Mouse (Mus musculus): ENCODE measurements around the gene Herc6. TPM values are rescaled to one million over a fixed set of nuclear protein-coding genes. Genes with fewer than 3 reads are reported as not detected.

Herc6 gene
- polyA plus RNA-seq, 1 experiment from 2014 or later = 3.9 TPM

GRCm38 (mm10) chr6:57647256-57647655 is 66.5 kb downstream of the Herc6 start:
- no peak for ATAC-seq
- no peak overlapping the region for H3K4me3 ChIP-seq (ENCODE audit: low read depth, low read length)
- H3K9ac ChIP-seq (ENCODE audit: low read depth, low read length) = no peak overlapping the region
- H3K27me3 ChIP-seq (replicated peaks; ENCODE audit: control insufficient read depth, insufficient read depth, low read length) = no peaks in the 10 kb centered on the region
- no peaks in the 10 kb centered on the region for H3K4me1 ChIP-seq (replicated peaks; ENCODE audit: control insufficient read depth, insufficient read depth, low read length)
- no peak for TF ChIP-seq CTCF (IDR thresholded peaks at IDR 0.05; ENCODE audit: low read depth)
- no peak overlapping the region for H3K4me2 ChIP-seq (replicated peaks; ENCODE audit: low read depth)
- 49% methylated on average over 1 of the region's 1 CpGs for WGBS
- H3K9me3 ChIP-seq (ENCODE audit: control insufficient read depth) = no peaks in the 10 kb centered on the region
- no peaks in the 10 kb centered on the region for H3K36me3 ChIP-seq (ENCODE audit: control insufficient read depth, insufficient read depth)
- no peak overlapping the region for H3K27ac ChIP-seq (ENCODE audit: low read depth, low read length)

DNA sequence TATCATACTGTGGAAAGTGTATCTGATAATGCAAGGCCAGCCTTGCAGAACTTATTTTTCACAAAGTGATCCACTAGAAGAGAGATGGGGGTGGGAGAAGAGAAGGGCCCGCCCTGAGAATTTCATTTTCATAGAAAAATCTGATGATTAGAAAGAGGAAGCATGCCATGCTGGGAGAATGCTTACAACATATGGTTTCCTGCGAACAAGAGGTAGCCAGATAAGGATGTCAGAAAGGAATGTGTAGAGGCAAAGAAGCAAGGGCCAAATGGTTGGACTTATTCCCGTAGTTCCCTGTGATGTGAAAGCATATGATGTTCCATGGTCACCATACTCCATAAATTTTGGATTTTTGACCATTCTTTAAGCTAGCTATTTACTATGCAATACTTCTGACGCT is 80.5 kb downstream of the Herc6 start:
- H3K27ac ChIP-seq (ENCODE audit: low read depth, low read length) = no peak overlapping the region
- no peaks in the 10 kb centered on the region for H3K27me3 ChIP-seq (replicated peaks; ENCODE audit: control insufficient read depth, insufficient read depth, low read length)
- no peak for ATAC-seq
- H3K36me3 ChIP-seq (ENCODE audit: control insufficient read depth, insufficient read depth) = no peaks in the 10 kb centered on the region
- no peak overlapping the region for H3K4me2 ChIP-seq (replicated peaks; ENCODE audit: low read depth)
- no peaks in the 10 kb centered on the region for H3K4me1 ChIP-seq (replicated peaks; ENCODE audit: control insufficient read depth, insufficient read depth, low read length)
- H3K9me3 ChIP-seq (ENCODE audit: control insufficient read depth) = no peaks in the 10 kb centered on the region
- no peak overlapping the region for H3K9ac ChIP-seq (ENCODE audit: low read depth, low read length)
- WGBS = 81% methylated on average over 4 of the region's 4 CpGs
- TF ChIP-seq CTCF (IDR thresholded peaks at IDR 0.05; ENCODE audit: low read depth) = no peak
- H3K4me3 ChIP-seq (ENCODE audit: low read depth, low read length) = no peak overlapping the region

DNA sequence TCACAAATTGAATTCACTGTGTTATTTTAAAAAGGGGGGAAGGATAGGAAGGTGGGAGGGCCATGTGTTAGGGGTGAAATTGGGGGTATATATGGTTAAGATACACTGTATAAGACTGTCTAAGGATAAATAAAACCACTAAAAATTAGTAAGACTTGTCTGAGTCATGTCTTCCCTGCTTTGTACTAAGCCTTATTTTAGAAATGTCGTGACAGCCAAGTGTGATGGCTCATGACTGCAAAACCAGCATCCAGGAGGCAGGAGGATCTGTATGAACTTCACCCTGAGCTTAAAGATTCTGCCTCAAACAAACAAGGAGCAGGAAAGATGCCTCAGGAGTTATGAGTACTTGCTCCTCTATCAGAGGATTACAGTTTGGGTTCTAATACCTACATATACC is 103.4 kb downstream of the Herc6 start:
- TF ChIP-seq CTCF (IDR thresholded peaks at IDR 0.05; ENCODE audit: low read depth) = no peak
- WGBS = 89% methylated on average over 1 of the region's 1 CpGs
- no peak overlapping the region for H3K4me3 ChIP-seq (ENCODE audit: low read depth, low read length)
- no peak overlapping the region for H3K9ac ChIP-seq (ENCODE audit: low read depth, low read length)
- no peaks in the 10 kb centered on the region for H3K4me1 ChIP-seq (replicated peaks; ENCODE audit: control insufficient read depth, insufficient read depth, low read length)
- H3K36me3 ChIP-seq (ENCODE audit: control insufficient read depth, insufficient read depth) = peaks cover 11% of the 10 kb centered on the region; the same call in 1 of the 2 replicates
- no peaks in the 10 kb centered on the region for H3K9me3 ChIP-seq (ENCODE audit: control insufficient read depth)
- H3K27me3 ChIP-seq (replicated peaks; ENCODE audit: control insufficient read depth, insufficient read depth, low read length) = no peaks in the 10 kb centered on the region
- no peak overlapping the region for H3K4me2 ChIP-seq (replicated peaks; ENCODE audit: low read depth)
- H3K27ac ChIP-seq (ENCODE audit: low read depth, low read length) = no peak overlapping the region
- no peak for ATAC-seq

DNA sequence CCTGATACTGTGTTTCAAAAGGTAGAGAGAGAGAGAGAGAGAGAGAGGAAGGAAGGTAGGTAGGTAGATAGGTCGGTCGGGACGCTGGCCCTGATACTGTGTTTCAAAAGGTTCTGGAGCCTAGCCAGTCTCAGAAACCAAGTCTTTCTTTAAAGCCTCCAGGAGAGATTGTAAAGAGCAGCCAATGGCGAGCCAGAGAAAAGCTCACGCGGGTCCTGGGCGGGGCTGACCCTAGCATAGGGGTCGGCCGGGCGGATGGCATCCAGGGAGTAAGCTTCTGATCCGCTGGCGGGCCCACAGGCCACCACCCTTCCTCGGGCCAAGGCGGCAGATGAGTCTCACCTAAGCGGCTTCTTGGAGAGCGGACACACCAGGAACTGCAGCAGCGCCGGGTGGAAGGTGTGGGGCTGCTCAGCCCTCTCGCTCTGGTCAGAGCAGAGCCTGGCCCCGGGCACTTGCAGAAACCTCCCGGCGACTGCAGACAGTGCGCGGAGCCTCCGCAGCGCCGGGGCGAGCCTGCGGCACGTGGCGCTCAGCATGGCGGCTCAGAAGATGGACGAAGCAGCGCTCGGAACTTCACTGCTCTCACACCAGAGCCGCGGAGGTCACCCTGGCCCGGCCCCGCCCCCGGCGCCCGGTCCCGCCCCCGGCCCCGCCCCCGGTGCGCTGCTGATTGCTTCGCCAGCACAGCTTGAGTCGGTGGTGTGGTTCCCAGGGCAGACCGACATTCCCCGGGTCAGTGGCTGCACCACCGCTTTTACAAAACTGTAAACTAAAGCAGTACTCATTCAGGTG is 110.9 kb downstream of the Herc6 start, which contains the start of gene Pyurf:
Pyurf (minus strand) TSS at position 612 of the 795 bp plus-strand sequence.
- ATAC-seq = peak; percentile 99
- Histone ChIP-seq H3K9ac (ENCODE audit: low read depth, low read length) (peak within 1 kb of the TSS; percentile 55), H3K9me3 (ENCODE audit: control insufficient read depth) (no peaks in the 10 kb centered on the region), H3K4me3 (ENCODE audit: low read depth, low read length) (peak within 1 kb of the TSS; percentile 86), H3K4me1 (replicated peaks; ENCODE audit: control insufficient read depth, insufficient read depth, low read length) (no peaks in the 10 kb centered on the region; the same call in 1 of the 2 replicates), H3K36me3 (ENCODE audit: control insufficient read depth, insufficient read depth) (peaks cover 11% of the 10 kb centered on the region; the same call in 1 of the 2 replicates), H3K4me2 (replicated peaks; ENCODE audit: low read depth) (peak within 1 kb of the TSS; percentile 85), H3K27ac (ENCODE audit: low read depth, low read length) (peak within 1 kb of the TSS; percentile 94), H3K27me3 (replicated peaks; ENCODE audit: control insufficient read depth, insufficient read depth, low read length) (no peaks in the 10 kb centered on the region)
- 0 out of 2 replicates have a peak, but pooled peaks have one; percentile 10 for TF ChIP-seq CTCF (IDR thresholded peaks at IDR 0.05; ENCODE audit: low read depth)
- under 1% methylated on average over 52 of the region's 52 CpGs for WGBS

DNA sequence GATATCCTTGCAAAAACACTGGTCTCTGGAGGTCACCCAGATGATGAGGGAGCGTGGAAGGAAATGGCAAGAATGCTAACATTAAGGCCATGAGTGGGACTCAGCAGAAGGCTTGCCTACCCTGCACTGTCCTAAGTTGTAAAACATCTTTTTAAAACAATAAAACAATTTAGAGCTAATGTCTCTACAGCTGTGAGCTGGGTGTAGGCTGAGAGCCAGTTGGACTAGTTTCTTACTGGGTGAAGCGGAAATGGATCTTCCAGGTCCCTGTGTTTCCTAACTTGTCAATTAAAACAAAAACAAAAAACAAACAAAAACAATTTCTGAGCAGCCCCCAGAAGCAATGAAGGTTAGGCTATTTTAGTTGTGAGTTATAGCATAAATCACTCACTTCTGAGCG is 112.3 kb downstream of the Herc6 start:
- no peak overlapping the region for H3K4me3 ChIP-seq (ENCODE audit: low read depth, low read length)
- no peak for TF ChIP-seq CTCF (IDR thresholded peaks at IDR 0.05; ENCODE audit: low read depth)
- H3K27me3 ChIP-seq (replicated peaks; ENCODE audit: control insufficient read depth, insufficient read depth, low read length) = no peaks in the 10 kb centered on the region
- H3K4me1 ChIP-seq (replicated peaks; ENCODE audit: control insufficient read depth, insufficient read depth, low read length) = no peaks in the 10 kb centered on the region; the same call in 1 of the 2 replicates
- 58% methylated on average over 3 of the region's 3 CpGs for WGBS
- H3K27ac ChIP-seq (ENCODE audit: low read depth, low read length) = no peak overlapping the region
- no peak overlapping the region for H3K9ac ChIP-seq (ENCODE audit: low read depth, low read length)
- ATAC-seq = no peak
- no peaks in the 10 kb centered on the region for H3K9me3 ChIP-seq (ENCODE audit: control insufficient read depth)
- 0 out of 2 replicates have a peak, but pooled peaks cover 5% of the 10 kb centered on the region for H3K36me3 ChIP-seq (ENCODE audit: control insufficient read depth, insufficient read depth)
- H3K4me2 ChIP-seq (replicated peaks; ENCODE audit: low read depth) = no peak overlapping the region

DNA sequence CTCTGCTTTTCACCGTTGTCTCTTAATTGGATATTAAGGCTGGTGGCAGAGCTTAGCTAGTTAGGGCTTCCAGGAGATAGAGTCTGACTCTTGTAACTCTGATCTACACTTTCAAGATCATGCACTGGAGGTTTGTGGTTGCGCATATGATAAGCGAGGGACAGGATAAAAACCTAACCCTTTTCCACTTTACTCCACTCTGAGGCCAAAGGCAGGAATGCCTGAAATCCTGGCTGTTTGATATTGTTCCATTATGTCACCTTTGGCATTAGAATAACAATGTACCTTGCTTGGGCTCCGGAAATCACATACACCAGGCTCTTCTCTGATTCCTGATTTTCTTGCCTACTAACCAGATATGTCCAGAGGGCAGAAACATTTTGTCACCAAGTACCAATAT is 120.9 kb downstream of the Herc6 start:
- WGBS = 71% methylated on average over 4 of the region's 4 CpGs
- H3K4me3 ChIP-seq (ENCODE audit: low read depth, low read length) = no peak overlapping the region
- no peak for TF ChIP-seq CTCF (IDR thresholded peaks at IDR 0.05; ENCODE audit: low read depth)
- H3K9me3 ChIP-seq (ENCODE audit: control insufficient read depth) = no peaks in the 10 kb centered on the region
- H3K27ac ChIP-seq (ENCODE audit: low read depth, low read length) = no peak overlapping the region
- H3K4me1 ChIP-seq (replicated peaks; ENCODE audit: control insufficient read depth, insufficient read depth, low read length) = no peaks in the 10 kb centered on the region
- H3K27me3 ChIP-seq (replicated peaks; ENCODE audit: control insufficient read depth, insufficient read depth, low read length) = no peaks in the 10 kb centered on the region
- no peak for ATAC-seq
- H3K36me3 ChIP-seq (ENCODE audit: control insufficient read depth, insufficient read depth) = no peaks in the 10 kb centered on the region
- no peak overlapping the region for H3K4me2 ChIP-seq (replicated peaks; ENCODE audit: low read depth)
- no peak overlapping the region for H3K9ac ChIP-seq (ENCODE audit: low read depth, low read length)
